Mouse (Mus musculus) frontal cortex, adult 2 months (tissue): ENCODE measurements at regions not wholly inside any gene's neighbourhood (a gene's known extent, or its start where the extent isn't known, plus 50 kb on each side); places are given as distances from the start of the nearest gene placed in this dataset.

ENCODE experiments used
- DNase-seq, 2 experiments: peaks; one replicate each; pipeline ENCODE4 v3.0.0; 2022; ENCODE audit warnings: low spot score in 1 of 2; ENCODE audit errors: extremely low spot score in 1 of 2

DNA sequence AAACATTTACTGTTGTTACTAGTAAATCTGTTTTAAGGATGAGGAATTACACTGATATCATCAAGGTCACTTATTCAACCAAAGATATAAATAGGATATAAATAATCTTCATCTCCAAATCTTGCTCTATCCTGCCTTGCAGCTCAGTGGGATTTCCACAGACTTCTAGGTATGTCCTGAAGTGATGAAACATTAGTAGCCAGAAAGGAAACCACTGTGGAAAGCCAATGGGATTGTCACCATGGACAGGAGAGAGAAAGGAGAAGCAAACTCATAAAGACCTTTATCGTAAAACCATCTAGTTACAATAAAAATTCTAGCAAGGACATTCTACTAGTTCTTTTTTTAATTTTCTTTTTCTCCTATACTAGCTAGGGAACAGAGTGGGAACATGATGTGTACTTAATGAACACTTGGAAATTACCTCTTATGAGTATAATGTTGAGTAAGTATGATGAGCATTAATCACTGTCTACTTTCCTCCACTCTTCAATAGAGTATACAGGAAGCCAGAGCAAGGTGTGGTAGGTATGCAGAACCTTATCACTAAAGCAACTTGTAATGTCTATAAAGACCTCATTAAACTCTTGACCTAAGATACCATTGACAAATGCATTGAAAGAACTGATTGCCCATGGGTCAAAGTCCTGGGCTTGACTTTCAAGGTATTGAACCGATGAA lies 219.4 kb upstream of the Atp2b1 start:
- no peak for DNase-seq

DNA sequence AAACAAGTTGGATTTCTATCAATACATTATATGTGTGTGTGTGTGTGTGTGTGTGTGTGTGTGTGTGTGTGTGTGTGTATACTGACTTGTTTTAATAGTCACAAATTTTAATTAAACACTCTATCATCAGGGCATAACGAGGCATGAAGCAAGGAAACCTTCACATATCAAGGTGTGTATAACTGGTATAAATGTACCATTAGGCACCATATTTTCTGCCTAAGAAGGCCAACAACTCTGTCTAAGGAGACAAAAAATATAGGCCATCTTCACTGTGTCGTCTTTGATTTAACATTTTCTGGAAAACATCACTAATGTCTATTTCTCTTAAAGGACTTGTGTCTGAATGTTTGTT lies 218.9 kb upstream of the Atp2b1 start:
- DNase-seq = no peak

DNA sequence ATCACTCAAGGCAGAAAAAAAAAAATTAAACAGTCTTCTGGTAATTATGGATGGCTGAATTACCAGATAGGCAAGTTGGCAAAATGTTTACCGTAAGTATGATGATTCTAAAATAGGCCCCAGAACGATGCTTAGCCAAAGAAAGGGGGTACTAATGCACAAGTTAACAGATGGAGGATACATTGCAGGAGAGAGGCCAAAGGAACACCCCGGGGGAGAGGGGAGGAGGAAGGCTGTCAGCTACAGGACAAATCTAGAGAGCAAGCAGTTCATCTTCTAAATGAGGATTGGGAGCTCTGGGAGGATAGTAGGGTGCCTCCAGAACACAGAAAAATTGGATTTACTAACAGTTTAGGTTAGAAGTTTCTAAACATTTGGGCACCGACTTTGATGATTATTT lies 216.3 kb upstream of the Atp2b1 start:
- DNase-seq = no peak

DNA sequence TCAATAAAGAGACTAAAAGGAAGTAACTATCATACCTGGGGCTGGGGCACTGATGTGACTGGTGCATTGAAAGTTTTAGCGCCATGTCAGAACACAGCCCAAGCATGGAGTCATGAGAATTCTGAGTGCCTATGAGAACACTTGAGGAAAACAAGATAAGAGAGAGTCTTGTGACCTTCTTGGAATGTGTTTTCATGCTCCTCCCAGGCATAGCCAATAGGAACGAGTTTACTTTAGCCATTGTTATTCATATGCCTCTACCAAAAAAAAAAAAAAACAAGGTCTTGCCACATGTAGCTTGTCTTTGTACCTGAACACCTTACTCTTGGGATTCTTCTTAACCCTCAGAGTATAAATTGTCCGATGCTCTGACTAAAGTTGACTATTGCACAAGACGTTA lies 214.6 kb upstream of the Atp2b1 start:
- no peak for DNase-seq

DNA sequence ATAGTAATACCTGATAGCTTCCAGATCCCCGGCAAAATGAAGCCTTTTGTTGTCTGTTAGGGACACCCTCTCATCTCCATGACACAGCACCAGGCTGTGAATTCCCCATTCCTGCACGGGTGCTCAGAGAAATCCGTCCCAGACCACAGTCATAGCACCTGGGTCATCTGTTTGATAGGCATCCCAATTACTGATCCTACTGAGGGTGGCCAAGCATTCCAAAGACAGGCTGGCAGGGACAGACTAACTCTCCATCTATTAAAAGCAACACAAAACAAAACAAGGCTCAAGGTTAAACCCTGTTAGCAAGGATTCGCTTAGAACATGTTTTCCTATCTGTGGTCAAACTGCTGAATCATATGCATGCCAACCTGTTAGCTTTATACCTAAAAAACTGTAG lies 213.8 kb upstream of the Atp2b1 start:
- DNase-seq = no peak

DNA sequence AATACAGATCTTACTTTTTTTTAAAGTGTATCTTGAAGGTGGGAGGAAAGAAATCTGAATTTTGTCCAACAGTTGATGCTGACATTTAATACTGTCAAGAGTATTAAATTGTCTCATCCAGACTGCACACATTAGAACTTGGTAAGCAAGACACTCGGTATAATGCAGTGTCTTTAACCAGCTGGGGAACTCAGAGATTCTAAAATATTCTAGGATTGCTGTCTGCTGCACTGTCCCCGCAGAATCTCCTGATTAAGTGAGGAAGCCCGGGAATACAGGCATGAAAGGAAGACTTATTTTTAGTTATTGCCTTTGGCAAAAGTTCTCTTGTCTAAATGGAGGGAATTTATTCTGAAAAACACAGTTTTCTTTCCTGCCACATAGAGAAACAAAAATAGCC lies 212.9 kb upstream of the Atp2b1 start:
- peak in 1 of 2 experiments; percentile 30 for DNase-seq

DNA sequence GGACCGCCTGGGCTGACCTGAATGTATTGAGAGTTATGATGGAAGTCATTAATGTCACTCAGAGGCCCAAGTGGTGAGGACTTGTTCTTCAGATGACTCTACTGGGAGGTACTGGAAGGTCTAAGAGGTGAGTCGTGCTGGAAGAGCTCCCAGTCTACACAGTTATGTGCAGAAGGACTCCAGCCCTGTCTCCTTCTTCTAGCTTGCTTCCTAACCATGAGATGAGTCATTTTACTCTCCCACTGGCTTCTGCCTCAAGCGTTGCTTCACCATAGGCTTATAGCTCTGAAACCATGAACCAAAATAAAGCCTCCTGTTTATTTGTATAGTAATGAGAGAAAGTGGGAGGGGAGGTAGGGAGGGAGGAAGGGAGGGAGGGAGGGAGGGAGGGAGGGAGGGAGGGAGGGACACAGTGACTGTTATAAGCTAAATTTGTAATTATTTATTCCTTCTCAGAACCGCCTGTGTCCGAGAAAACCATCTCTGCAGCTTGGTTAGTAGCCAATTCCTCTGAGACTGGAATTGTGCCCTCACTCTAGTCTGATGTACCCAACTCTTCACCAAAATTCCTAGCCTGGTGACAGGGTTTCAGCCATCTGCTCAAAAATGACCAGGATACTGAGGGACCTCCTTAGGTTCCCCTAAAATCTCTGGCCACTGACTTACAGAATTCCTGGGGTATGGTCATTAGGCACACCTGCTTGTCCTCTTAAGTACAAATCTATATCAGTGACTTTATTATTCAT lies 211.6 kb upstream of the Atp2b1 start:
- DNase-seq = no peak

DNA sequence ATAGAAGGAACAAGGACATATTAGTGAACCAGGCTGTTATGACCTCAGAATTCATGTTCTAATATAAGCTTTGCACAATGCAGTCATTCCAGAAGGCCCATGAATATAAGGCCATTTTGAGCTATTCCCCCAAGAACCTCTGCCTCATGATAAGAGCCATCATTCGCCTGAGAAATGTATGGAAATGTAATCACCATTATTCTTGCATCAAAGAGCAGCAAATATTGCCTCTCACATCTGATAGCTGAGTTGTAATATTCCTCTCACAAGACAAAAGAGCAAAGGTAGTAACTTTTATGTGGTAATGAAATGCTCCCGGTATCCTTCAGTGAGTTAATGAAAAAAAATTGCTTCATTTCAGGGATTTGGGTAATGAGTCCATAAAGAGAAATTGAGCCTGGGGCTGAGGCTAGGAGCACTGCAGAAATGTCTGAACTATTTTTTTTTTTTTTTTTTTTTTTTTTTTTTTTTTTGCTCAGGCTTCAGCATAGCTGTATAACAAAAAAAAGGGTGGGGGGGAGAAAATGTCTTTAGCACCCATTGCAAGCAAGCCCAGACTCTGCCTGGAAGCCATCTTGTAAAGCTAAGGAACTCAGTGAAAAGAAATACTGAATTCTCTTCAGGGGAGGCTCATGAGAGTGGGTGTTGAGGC lies 210.4 kb upstream of the Atp2b1 start:
- no peak for DNase-seq

DNA sequence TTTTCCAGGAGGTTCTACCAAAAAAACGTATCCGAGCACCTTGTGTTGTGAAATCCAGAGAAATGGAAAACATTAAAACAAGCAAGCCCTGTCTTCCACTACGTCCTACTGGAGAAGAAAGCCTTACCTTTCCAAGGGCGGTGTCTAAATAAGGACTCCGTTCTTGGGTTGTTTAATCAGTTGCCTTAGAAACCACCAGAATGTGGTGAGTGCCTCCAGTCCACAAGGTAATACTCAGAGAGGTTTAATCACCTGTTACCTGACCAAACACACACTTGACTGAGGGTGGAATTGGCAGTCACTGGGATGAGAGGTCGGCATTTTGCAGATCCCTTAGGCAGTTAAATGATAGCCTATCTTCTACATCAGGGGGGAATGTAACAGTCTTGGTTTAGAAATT lies 209.6 kb upstream of the Atp2b1 start:
- no peak for DNase-seq

DNA sequence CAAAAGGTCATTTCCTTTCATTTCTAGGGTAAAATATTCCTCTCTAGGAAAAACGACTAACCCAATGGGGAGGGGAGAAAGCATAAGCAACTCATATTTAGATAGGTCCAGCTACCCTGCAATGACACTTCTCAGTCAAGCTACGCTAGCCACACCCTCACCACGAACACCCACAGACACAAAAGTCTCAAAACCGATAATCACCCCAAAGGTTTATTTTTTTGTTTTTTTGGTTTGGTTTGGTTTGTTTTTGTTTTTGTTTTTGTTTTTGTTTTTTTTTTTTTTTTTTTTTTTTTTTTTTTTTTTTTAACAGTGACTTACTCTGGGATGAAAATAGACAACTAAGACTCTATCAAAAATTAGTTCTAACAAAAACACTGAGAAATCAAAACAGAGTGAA lies 196.3 kb upstream of the Atp2b1 start:
- DNase-seq = no peak

DNA sequence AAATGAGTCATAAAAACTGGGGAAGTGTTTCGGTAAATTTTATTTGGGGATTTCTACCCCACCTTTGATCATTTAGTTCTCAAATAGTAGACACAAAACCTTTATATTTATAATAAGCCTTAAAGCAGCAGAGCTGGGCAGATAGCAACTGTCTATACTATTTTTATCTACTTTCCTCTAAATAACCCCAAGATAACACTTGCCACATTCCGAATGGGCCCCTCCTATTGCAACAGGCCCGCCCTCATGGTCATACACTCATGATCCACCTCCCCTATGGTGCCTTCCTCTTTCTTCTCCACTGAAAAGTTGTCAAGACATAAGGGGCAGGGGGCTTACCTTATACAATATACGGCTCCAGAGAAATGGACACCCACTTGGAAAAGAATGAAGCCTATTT lies 195.5 kb upstream of the Atp2b1 start:
- DNase-seq = no peak

DNA sequence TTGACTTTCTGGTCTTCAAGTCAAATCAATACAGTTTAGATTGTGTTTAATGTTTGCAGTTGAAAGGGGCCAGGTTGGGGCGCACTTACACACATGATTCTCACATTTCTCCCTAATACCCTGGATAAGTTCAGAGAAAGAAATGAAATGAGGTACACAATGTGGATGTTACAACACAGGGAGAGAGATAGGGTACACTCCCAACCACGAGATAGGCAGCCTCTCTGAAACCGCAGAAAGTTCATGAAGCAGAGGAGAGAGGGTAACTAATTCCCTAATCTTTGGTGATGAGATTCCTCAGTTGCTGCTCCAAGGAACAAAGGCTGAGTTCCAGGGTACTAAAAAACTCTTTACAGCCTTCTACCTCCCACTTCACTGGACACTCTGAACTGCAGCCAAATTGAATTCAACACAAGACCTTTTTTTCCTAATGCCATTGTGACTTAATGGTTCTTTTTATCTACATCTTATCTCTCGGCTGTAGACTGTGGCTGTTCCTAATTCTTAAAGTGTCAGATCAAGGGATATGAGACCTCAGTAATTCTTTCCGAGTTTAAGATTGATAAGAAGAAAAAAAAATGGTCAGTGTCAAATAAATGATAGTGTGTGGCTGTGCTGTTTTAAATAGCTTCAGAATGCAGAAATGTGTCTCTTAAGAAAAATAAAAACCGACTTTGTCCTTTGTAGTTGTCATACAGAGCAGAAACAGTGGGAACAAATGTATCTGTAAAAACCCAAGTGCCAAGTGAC lies 193.8 kb upstream of the Atp2b1 start:
- DNase-seq = no peak

DNA sequence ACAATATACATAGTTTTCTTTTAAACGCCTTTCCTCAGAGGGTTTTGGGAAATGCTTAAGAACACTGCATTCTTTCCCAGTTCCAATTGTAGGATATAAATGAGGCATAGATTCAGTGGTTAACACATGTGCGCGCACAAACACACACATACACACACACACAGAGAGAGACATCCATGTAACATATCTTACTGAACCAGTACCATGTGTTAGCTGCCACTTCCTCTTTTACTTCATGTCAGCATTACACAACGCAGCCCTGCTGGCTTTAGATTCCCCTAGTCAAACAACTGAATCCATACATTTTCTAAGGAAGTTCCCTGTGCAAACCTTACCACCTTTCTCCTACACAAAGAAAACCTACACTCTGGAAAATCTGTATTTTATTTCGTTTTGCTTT lies 189.1 kb upstream of the Atp2b1 start:
- no peak for DNase-seq

DNA sequence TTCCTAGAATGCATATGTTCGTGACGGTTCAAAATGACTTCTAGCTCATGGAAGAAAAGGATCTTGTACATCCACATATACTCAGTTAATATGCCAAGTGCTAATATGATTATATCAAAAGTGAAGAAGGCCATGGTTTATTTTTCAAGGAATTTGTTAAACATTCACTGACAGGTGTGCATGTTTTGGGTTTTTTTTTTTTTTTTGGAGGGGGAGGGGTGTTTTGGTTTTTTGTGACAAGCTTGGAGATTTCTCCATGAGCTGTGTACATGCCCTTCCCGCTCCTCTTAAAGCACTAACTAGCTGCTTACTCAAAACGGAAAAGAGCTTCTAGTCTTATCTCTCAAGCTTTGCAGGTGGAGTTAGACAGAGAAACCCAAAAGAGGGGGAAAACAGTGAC lies 187.1 kb upstream of the Atp2b1 start:
- DNase-seq = no peak

DNA sequence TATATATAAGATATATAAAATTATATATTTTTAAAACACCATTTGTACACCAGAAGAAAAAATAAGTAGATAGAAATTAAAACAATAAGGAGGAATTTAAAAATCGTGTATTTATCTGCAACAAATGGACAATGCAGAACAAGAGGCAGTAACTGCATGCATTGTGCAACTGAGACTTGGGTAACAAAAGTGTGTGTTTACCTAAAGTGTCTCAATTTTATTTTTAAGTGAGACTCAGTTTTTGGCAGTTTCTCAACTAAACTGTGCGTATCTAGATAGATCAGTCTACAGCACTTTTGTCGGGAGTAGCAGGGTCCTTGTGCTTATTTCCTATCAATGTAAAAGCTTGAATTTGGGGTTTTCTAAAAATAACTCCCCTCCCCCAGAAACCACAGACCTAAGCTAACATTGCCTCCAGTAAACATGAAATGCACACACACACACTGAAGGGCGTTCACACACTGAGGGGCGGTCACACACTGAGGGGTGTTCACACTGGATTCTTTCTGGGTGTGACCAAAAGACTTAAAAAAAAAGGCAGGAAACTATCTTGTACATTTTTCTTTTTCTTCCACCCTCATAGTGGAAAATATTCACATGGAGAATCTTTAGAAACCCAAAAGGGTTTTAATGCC lies 185.7 kb upstream of the Atp2b1 start:
- no peak for DNase-seq

DNA sequence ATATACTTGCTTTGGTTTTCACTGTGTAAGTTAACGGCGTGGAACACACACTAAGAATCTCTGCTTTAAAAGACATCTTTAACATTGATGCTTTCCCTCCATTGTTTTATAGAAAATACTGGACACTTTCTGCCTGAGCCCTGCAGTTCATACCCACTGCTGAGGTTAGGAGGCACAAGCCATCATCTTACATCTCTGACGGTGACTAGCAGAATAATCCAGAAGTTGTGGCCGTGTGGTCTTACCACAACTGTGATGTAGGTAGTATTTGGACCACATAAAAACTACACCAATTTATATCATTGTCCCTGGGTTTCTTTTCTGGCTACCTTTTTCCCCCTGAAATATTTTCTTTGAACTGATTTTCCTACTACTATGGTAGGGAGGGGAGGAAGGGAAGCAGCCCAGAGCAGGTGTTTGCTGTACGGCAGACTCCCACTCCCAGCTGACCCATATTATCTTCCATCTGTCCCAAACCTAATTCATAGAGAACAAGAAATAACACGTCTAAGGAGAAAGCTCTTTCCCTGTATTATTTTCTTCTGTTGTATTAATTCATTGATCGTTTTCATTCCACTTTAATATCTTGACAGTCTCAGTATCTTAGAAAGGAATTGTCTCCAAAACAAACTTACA lies 180.1 kb upstream of the Atp2b1 start:
- no peak for DNase-seq

DNA sequence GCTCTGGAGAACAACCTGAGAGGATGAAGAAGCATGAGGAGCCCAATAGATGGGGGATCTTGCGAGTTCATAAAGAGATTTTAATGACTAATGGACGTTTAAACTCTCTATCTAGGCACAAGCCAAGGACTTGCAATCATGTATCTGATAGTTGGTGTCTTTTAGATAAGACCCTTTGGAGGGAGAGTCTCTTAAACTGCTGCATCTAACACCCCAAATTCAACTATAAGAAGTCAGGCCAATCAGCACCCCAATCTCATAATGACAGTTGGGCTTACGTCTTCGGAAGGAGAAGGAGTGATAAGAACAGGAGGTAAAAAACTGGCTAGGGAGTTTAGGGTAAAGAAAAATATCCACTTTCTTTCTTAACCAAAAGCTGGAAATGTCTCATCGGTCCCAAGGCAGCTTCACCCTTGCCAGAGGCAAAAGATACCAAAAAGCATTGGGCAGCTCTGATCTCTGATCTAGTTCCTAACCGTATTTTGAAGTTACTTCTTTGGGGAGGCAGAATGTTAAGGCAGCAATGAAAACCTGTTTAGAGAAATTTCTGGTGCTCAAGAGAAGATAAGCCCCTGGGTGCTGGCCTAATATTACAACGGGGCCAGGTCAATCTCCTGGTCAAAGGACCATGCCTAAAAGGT lies 173.6 kb upstream of the Atp2b1 start:
- no peak for DNase-seq

DNA sequence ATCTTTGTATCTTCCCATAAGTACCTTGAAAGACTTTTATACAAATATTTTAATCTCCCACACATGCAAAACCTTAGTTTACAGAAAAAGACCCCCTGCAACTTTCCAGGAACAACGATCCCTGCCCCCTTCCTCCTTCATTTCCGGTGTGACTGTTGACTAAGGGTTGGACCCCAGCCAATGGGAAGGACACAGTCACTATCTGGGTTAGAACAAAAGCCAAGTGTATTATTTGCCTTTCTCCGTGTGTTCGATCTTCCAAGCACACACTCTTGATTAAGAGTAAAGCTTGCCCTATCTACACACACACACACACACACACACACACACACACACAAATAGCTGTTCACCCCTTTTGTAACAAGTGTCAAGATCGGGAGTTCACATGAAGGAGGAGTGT lies 172.8 kb upstream of the Atp2b1 start:
- no peak for DNase-seq

DNA sequence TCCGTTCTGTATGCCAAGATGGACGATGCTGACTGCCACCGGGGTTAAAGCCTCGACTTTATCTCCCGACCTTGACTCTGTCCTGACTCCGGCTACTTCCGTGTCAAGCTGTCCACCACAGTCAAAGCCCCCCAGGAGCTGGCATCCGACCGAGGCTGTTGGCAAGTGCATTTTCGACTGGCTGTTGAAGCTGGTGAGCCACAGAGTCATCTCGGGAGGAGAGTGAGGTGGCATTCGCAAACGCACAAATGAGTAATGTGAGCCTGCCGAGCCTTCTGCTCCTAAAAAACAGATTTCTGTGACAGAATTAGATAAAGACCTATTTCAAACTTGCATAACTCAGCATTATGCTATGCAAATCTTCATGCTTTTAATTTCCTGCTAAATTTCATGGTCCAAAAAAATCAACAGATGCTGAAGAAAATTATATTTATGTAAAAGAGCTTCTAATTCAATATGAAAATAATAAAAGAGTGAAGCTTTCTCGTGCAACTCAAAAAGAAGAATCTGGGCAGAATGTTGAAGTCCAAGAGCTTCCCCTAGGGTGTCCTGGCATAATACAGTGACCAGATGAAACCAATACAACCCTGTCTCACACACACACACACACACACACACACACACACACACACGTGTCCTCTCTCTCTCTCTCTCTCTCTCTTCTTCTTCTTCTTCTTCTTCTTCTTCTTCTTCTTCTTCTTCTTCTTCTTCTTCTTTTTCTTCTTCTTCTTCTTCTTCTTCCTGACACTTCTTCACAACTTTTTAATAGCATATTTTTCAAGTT lies 171.2 kb upstream of the Atp2b1 start:
- DNase-seq = peak; percentile 52 to 66
